ENCODE assay signal across 8 mouse cellular contexts in the genomic region with DNA sequence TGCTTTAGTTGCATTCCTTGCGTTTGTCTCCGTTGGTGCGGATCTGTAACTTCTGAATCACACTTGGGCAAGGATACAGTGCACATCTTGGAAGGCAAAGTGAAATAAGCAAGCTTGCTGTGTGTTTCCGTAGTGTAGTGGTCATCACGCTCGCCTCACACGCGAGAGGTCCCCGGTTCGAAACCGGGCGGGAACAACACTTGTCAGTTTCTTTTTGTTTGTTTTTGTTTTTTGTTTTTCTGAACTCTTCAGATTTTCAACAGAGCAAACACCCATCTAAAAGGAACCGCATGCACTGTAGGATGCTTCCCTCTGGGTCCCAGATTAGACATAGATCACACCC. TPM values are rescaled to one million over a fixed set of nuclear protein-coding genes. Genes with fewer than 3 reads are reported as not detected.
A peak's percentile ranks its signal among the peaks of the same experiment; 100 is the strongest.
DNase-seq lines count a peak whose midpoint lies in the region; ATAC-seq and TF ChIP-seq lines count a peak whose summit lies in the region.

No protein-coding gene starts in this region.

- H3K9ac ChIP-seq in embryonic facial prominence, embryonic 13.5 days: peak overlapping the region; percentile 66
- H3K9ac ChIP-seq in hindbrain, postnatal 0 days (replicated peaks; ENCODE audit: low read length): 0 out of 2 replicates have a peak overlapping the region, but pooled peaks have one; percentile 30
- peak overlapping the region; percentile 73 for H3K9ac ChIP-seq in liver, embryonic 12.5 days
- H3K9ac ChIP-seq in neural tube, embryonic 14.5 days (replicated peaks; ENCODE audit: low read depth, low read length): no peak overlapping the region

- no peaks in the 10 kb centered on the region for H3K9me3 ChIP-seq in embryonic facial prominence, embryonic 13.5 days
- no peaks in the 10 kb centered on the region for H3K9me3 ChIP-seq in hindbrain, postnatal 0 days (ENCODE audit: low read length)
- H3K9me3 ChIP-seq in liver, embryonic 12.5 days (replicated peaks): no peaks in the 10 kb centered on the region
- H3K9me3 ChIP-seq in neural tube, embryonic 14.5 days (ENCODE audit: control insufficient read depth, low read length): no peaks in the 10 kb centered on the region

- H3K27ac ChIP-seq in kidney, adult 2 months (ENCODE audit: insufficient read depth, low read depth, low read length): no peak overlapping the region
- no peak overlapping the region for H3K27ac ChIP-seq in embryonic facial prominence, embryonic 13.5 days
- H3K27ac ChIP-seq in hindbrain, postnatal 0 days: no peak overlapping the region
- H3K27ac ChIP-seq in liver, embryonic 12.5 days: no peak overlapping the region
- no peak overlapping the region for H3K27ac ChIP-seq in neural tube, embryonic 14.5 days (ENCODE audit: low read depth, low read length)

- peak overlapping the region; percentile 58 for H3K4me2 ChIP-seq in embryonic facial prominence, embryonic 13.5 days
- H3K4me2 ChIP-seq in hindbrain, postnatal 0 days (ENCODE audit: low read depth, low read length): peak overlapping the region; percentile 69
- H3K4me2 ChIP-seq in liver, embryonic 12.5 days: peak overlapping the region; percentile 89
- H3K4me2 ChIP-seq in neural tube, embryonic 14.5 days (ENCODE audit: low read depth, low read length): peak overlapping the region; percentile 36

- no peaks in the 10 kb centered on the region for H3K36me3 ChIP-seq in kidney, adult 2 months (ENCODE audit: control insufficient read depth, insufficient read depth, low read length)
- no peaks in the 10 kb centered on the region for H3K36me3 ChIP-seq in embryonic facial prominence, embryonic 13.5 days
- no peaks in the 10 kb centered on the region for H3K36me3 ChIP-seq in hindbrain, postnatal 0 days (ENCODE audit: insufficient read depth, low read length)
- H3K36me3 ChIP-seq in liver, embryonic 12.5 days: no peaks in the 10 kb centered on the region
- no peaks in the 10 kb centered on the region for H3K36me3 ChIP-seq in neural tube, embryonic 14.5 days (ENCODE audit: control insufficient read depth, insufficient read depth, low read length)

- TF ChIP-seq POLR2A in kidney, adult 2 months (IDR thresholded peaks at IDR 0.05; ENCODE audit: low read depth, low read length): no peak

- no peaks in the 10 kb centered on the region; the same call in 1 of the 2 replicates for H3K27me3 ChIP-seq in kidney, adult 2 months (replicated peaks; ENCODE audit: control insufficient read depth, insufficient read depth, low read length)
- peaks cover 20% of the 10 kb centered on the region for H3K27me3 ChIP-seq in embryonic facial prominence, embryonic 13.5 days
- no peaks in the 10 kb centered on the region; the same call in 1 of the 2 replicates for H3K27me3 ChIP-seq in hindbrain, postnatal 0 days (ENCODE audit: insufficient read depth, low read length)
- 0 out of 2 replicates have a peak, but pooled peaks cover 3% of the 10 kb centered on the region for H3K27me3 ChIP-seq in liver, embryonic 12.5 days (replicated peaks)
- H3K27me3 ChIP-seq in neural tube, embryonic 14.5 days (ENCODE audit: control insufficient read depth, insufficient read depth, low read length): peaks cover 4% of the 10 kb centered on the region; the same call in 1 of the 2 replicates

- ATAC-seq in embryonic facial prominence, embryonic 13.5 days (ENCODE audit: insufficient number of reproducible peaks, insufficient read depth, low FRiP score, low TSS enrichment, low read depth): peak; percentile 62; the same call in 1 of the 2 replicates
- peak; percentile 65 for ATAC-seq in hindbrain, postnatal 0 days
- ATAC-seq in liver, embryonic 12.5 days: no peak
- peak; percentile 82 for ATAC-seq in neural tube, embryonic 14.5 days (ENCODE audit: low read depth)

- peak; percentile 8 for DNase-seq in kidney, adult 2 months
- no peak for DNase-seq in kidney, adult 11 months
- DNase-seq in MN1 (ENCODE audit: low spot score): peak; percentile 75
- DNase-seq in hindbrain, postnatal 0 days (ENCODE audit: low spot score): peak; percentile 85
- DNase-seq in natural killer cell, adult 2 months (ENCODE audit: low spot score in 2 of 2): no peak

- H3K4me3 ChIP-seq in kidney, adult 2 months (ENCODE audit: insufficient read depth, low read depth, low read length): no peak overlapping the region
- peak overlapping the region; percentile 46 for H3K4me3 ChIP-seq in embryonic facial prominence, embryonic 13.5 days
- H3K4me3 ChIP-seq in hindbrain, postnatal 0 days (ENCODE audit: low read length): peak overlapping the region; percentile 53
- peak overlapping the region; percentile 68 for H3K4me3 ChIP-seq in liver, embryonic 12.5 days
- peak overlapping the region; percentile 20 for H3K4me3 ChIP-seq in neural tube, embryonic 14.5 days (ENCODE audit: low read depth, low read length)

- TF ChIP-seq CTCF in kidney, adult 2 months (conservative IDR thresholded peaks at IDR 0.05; ENCODE audit: insufficient read depth, insufficient read length, low read depth, low read length): no peak
- no peak for TF ChIP-seq CTCF in hindbrain, postnatal 0 days (IDR thresholded peaks at IDR 0.05; ENCODE audit: low read depth)

- H3K4me1 ChIP-seq in kidney, adult 2 months (ENCODE audit: control insufficient read depth, insufficient read depth, low read length): no peaks in the 10 kb centered on the region
- no peaks in the 10 kb centered on the region for H3K4me1 ChIP-seq in embryonic facial prominence, embryonic 13.5 days
- H3K4me1 ChIP-seq in hindbrain, postnatal 0 days (ENCODE audit: insufficient read depth, low read length): no peaks in the 10 kb centered on the region
- H3K4me1 ChIP-seq in liver, embryonic 12.5 days: peaks cover 30% of the 10 kb centered on the region
- no peaks in the 10 kb centered on the region for H3K4me1 ChIP-seq in neural tube, embryonic 14.5 days (ENCODE audit: control insufficient read depth, insufficient read depth, low read length)

- WGBS in kidney, adult 2 months: 4% methylated on average over 13 of the region's 13 CpGs
- 1% methylated on average over 13 of the region's 13 CpGs for WGBS in embryonic facial prominence, embryonic 13.5 days
- 1% methylated on average over 13 of the region's 13 CpGs for WGBS in hindbrain, postnatal 0 days
- WGBS in liver, embryonic 12.5 days (ENCODE audit: insufficient replicate concordance): under 1% methylated on average over 13 of the region's 13 CpGs
- under 1% methylated on average over 13 of the region's 13 CpGs for WGBS in neural tube, embryonic 14.5 days

RNA-seq across cellular contexts. Expression of a gene that starts 53.0 kb away (rescaled TPM):
- not detected in 2 replicates for polyA plus RNA-seq in kidney, adult 2 months (2012; rRNA removed)
- polyA plus RNA-seq in embryonic facial prominence, embryonic 13.5 days (2015; fragmentation: Nextera tagmentation; extraction: Ambion mirVana): not detected in 2 replicates
- total RNA-seq in hindbrain, postnatal 0 days (2014; rRNA removed): not detected in 2 replicates
- polyA plus RNA-seq in hindbrain, postnatal 0 days (2015; fragmentation: Nextera tagmentation; extraction: Ambion mirVana): not detected in 2 replicates
- polyA plus RNA-seq in liver, embryonic 12.5 days (2016; fragmentation: Nextera tagmentation; extraction: Ambion mirVana): not detected in 2 replicates
- not detected in 2 replicates for polyA plus RNA-seq in neural tube, embryonic 14.5 days (2014; fragmentation: Nextera tagmentation; extraction: Ambion mirVana)

Comparison
In these comparisons a context has a peak if more than half of its experiments do, and no peak if none do; other contexts are left out.
1. DNase-seq: peak in kidney, adult 2 months (single experiment), MN1 (single experiment) and hindbrain, postnatal 0 days (single experiment); none in kidney, adult 11 months (single experiment) and natural killer cell, adult 2 months (0 of 2).
2. H3K4me2 ChIP-seq: peak in every context shown above with its lines; median percentile 89 in liver, embryonic 12.5 days; 69 in hindbrain, postnatal 0 days; 58 in embryonic facial prominence, embryonic 13.5 days; 36 in neural tube, embryonic 14.5 days.